Mouse (Mus musculus): ENCODE measurements at regions not wholly inside any gene's neighbourhood (a gene's known extent, or its start where the extent isn't known, plus 50 kb on each side); places are given as distances from the start of the nearest gene placed in this dataset.

GRCm38 (mm10) chr11:25538641-25539258, 671.8 kb downstream of the 5730522E02Rik start:
- DNase-seq (ENCODE audit: low spot score in 2 of 2): no peak

GRCm38 (mm10) chr11:25536069-25536468, 674.5 kb downstream of the 5730522E02Rik start:
- no peak for DNase-seq (ENCODE audit: low spot score in 2 of 2)

- DNase-seq (ENCODE audit: low spot score in 2 of 2): no peak
These were observed 677.5 kb downstream of the 5730522E02Rik start for GRCm38 (mm10) chr11:25533081-25533480.

- no peak for DNase-seq (ENCODE audit: low spot score in 2 of 2)
These were observed 678.7 kb downstream of the 5730522E02Rik start for GRCm38 (mm10) chr11:25531668-25532398.

GRCm38 (mm10) chr11:25528056-25528455, 682.5 kb downstream of the 5730522E02Rik start:
- DNase-seq (ENCODE audit: low spot score in 2 of 2): no peak

- DNase-seq (ENCODE audit: low spot score in 2 of 2): no peak
These were observed 691.7 kb downstream of the 5730522E02Rik start for GRCm38 (mm10) chr11:25518903-25519302.

- DNase-seq (ENCODE audit: low spot score in 2 of 2): no peak
These were observed 692.4 kb downstream of the 5730522E02Rik start for GRCm38 (mm10) chr11:25518131-25518530.

- no peak for DNase-seq (ENCODE audit: low spot score in 2 of 2)
These were observed 705.1 kb downstream of the 5730522E02Rik start for GRCm38 (mm10) chr11:25505500-25505899.

- no peak for DNase-seq (ENCODE audit: low spot score in 2 of 2)
These were observed 736.7 kb downstream of the 5730522E02Rik start for GRCm38 (mm10) chr11:25473682-25474365.

GRCm38 (mm10) chr11:25469819-25470218, 740.7 kb downstream of the 5730522E02Rik start:
- DNase-seq (ENCODE audit: low spot score in 2 of 2): no peak

GRCm38 (mm10) chr11:25437206-25437605, 773.4 kb downstream of the 5730522E02Rik start:
- DNase-seq (ENCODE audit: low spot score in 2 of 2): no peak

- DNase-seq (ENCODE audit: low spot score in 2 of 2): no peak
These were observed 774.9 kb downstream of the 5730522E02Rik start for GRCm38 (mm10) chr11:25435645-25436044.

- no peak for DNase-seq (ENCODE audit: low spot score in 2 of 2)
These were observed 787.4 kb downstream of the 5730522E02Rik start for GRCm38 (mm10) chr11:25423186-25423585.

- no peak for DNase-seq (ENCODE audit: low spot score in 2 of 2)
These were observed 789.1 kb downstream of the 5730522E02Rik start for GRCm38 (mm10) chr11:25421486-25421885.

- DNase-seq (ENCODE audit: low spot score in 2 of 2): no peak
These were observed 800.0 kb downstream of the 5730522E02Rik start for GRCm38 (mm10) chr11:25410403-25411090.

GRCm38 (mm10) chr11:25391649-25392048, 818.9 kb downstream of the 5730522E02Rik start:
- DNase-seq (ENCODE audit: low spot score in 2 of 2): no peak

- no peak for DNase-seq (ENCODE audit: low spot score in 2 of 2)
These were observed 843.5 kb downstream of the 5730522E02Rik start for GRCm38 (mm10) chr11:25367111-25367510.

- DNase-seq (ENCODE audit: low spot score in 2 of 2): no peak
These were observed 845.1 kb downstream of the 5730522E02Rik start for GRCm38 (mm10) chr11:25365433-25365832.

- DNase-seq (ENCODE audit: low spot score in 2 of 2): no peak
These were observed 850.8 kb downstream of the 5730522E02Rik start for GRCm38 (mm10) chr11:25359723-25360122.

GRCm38 (mm10) chr11:25357717-25358411, 852.7 kb downstream of the 5730522E02Rik start:
- no peak for DNase-seq (ENCODE audit: low spot score in 2 of 2)
